Mouse (Mus musculus) cerebellum, adult 2 months (tissue): ENCODE measurements around the gene Spata13. TPM values are rescaled to one million over a fixed set of nuclear protein-coding genes. Genes with fewer than 3 reads are reported as not detected.

Experiments used
- DNase-seq, 2 experiments: peaks; one replicate each; pipeline ENCODE4 v3.0.0; 2021
- H3K27ac ChIP-seq: fragments of 200-500 bp; 2 replicates; pipeline ENCODE4 v1.5.1; 2012; ENCODE audit warnings: low read length, control low read depth, inconsistent platforms; ENCODE audit not compliant: insufficient read depth
- H3K27me3 ChIP-seq: fragments of 200-500 bp; 2 replicates; pipeline ENCODE4 v1.6.1; 2012; ENCODE audit warnings: inconsistent platforms, mild to moderate bottlenecking, low read length, moderate library complexity; ENCODE audit not compliant: control insufficient read depth, insufficient read depth
- H3K4me1 ChIP-seq: fragments of 200-500 bp; 2 replicates; pipeline ENCODE4 v1.6.1; 2011; ENCODE audit warnings: low read length; ENCODE audit not compliant: control insufficient read depth, insufficient read depth
- H3K4me3 ChIP-seq: fragments of 200-500 bp; replicated peaks from 2 replicates; pipeline ENCODE3; 2011; ENCODE audit warnings: mild to moderate bottlenecking, low read depth, low read length, control low read depth; ENCODE audit not compliant: insufficient read depth
- CTCF ChIP-seq: fragments of 200-500 bp; IDR thresholded peaks from 2 replicates; pipeline ENCODE4 v1.5.1; 2011; ENCODE audit warnings: low read depth, mild to moderate bottlenecking, control low read depth, low read length, moderate library complexity, borderline replicate concordance; ENCODE audit not compliant: insufficient read depth
- POLR2A ChIP-seq: fragments of 200-500 bp; IDR thresholded peaks from 2 replicates; pipeline ENCODE4 v1.6.1; 2011; ENCODE audit warnings: low read length, control low read depth, borderline replicate concordance; ENCODE audit not compliant: insufficient read depth
- WGBS: fragments of 180-500 bp; shearing (Covaris S2); methylation state at CpG from one replicate; pipeline ENCODE4 v1.1.7; 2018; 5-methylcytosine and 5-hydroxymethylcytosine counted together
- polyA plus RNA-seq: library from polyadenylated mRNA; depleted of rRNA; stranded (reverse); fragments of >200 nt; gene quantifications from 2 replicates; pipeline ENCODE4 v1.2.3, GENCODE M21; 2012

The Spata13 gene
- polyA plus RNA-seq, 1 experiment, result 5.7 TPM

DNA sequence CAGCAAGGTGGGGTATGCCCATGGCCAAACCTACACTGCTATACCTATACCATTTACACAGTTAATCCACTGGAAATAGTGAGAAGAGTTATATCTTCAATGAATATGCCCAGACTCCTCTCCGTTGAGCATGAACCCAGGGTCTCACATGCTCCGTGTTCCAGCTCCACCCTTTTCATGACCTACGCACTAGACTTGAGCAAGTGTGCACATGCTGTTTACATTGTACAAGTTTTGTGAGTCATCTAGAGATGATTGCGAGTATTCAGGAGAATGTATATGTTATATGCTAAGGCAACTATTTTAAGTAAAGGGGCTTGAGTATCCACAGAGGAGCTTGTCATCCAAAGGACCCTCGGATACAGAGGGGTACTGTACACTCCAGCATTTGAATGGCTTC, 77.4 kb downstream of the Spata13 start:
- no peak overlapping the region for H3K4me3 ChIP-seq
- no peak overlapping the region for H3K27ac ChIP-seq
- H3K27me3 ChIP-seq, result no peaks in the 10 kb centered on the region
- no peak for TF ChIP-seq CTCF
- TF ChIP-seq POLR2A, result no peak
- H3K4me1 ChIP-seq, result peaks cover 6% of the 10 kb centered on the region; the same call in 1 of the 2 replicates
- 98% methylated on average over 5 of the region's 5 CpGs for WGBS
- DNase-seq, result no peak

DNA sequence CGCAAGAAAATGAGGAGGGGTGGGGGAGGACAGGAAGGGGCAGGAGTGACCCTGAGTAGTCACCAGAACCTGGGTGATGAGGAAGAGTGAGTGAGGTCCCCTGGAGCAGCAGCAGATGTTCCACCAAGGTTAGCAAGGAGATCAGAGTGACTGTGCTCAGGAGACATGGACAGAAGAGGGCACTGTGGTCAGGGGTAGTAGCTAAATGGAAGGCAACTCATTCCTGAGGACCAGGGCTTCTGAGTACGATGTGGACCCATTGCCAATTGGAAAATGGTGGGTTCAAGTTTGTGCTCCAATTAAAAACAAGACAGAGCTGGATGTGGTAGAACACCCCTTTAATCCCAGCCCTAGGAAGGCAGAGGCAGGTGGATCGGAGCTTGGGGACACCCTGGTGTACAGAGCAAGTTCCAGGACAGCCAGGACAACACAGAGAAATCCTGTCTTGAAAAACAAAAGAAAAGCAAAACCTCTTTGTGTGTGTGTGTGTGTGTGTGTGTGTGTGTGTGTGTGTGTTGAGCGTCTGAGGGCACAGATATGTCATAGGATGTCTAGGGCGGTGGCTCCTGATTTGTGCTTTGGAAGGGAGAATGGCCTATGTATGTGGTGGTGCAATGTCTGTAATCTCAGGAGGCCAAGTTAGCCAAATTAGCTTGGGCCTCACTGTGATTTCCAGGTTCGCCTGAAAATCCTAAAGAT, 77.9 kb downstream of the Spata13 start:
- 92% methylated on average over 6 of the region's 6 CpGs for WGBS
- H3K4me3 ChIP-seq, result no peak overlapping the region
- TF ChIP-seq CTCF (peak; percentile 42; the same call in 1 of the 2 replicates), POLR2A (no peak)
- DNase-seq, result no peak
- no peaks in the 10 kb centered on the region for H3K27me3 ChIP-seq
- H3K4me1 ChIP-seq, result peaks cover 2% of the 10 kb centered on the region; the same call in 1 of the 2 replicates
- H3K27ac ChIP-seq, result no peak overlapping the region

- Histone ChIP-seq H3K27ac (no peak overlapping the region), H3K27me3 (no peaks in the 10 kb centered on the region), H3K4me1 (no peaks in the 10 kb centered on the region), H3K4me3 (no peak overlapping the region)
- TF ChIP-seq CTCF (no peak), POLR2A (no peak)
- 90% methylated on average over 11 of the region's 11 CpGs for WGBS
- DNase-seq, result no peak
These were observed 78.6 kb downstream of the Spata13 start for GRCm38 (mm10) chr14:60712289-60712830.

GRCm38 (mm10) chr14:60715686-60716085, 81.9 kb downstream of the Spata13 start:
- 91% methylated on average over 5 of the region's 5 CpGs for WGBS
- TF ChIP-seq POLR2A (no peak), CTCF (no peak)
- Histone ChIP-seq H3K27me3 (no peaks in the 10 kb centered on the region), H3K27ac (no peak overlapping the region), H3K4me1 (no peaks in the 10 kb centered on the region), H3K4me3 (no peak overlapping the region)
- DNase-seq, result no peak

- H3K4me3 ChIP-seq, result no peak overlapping the region
These were observed 87.5 kb downstream of the Spata13 start for GRCm38 (mm10) chr14:60721304-60721703.

DNA sequence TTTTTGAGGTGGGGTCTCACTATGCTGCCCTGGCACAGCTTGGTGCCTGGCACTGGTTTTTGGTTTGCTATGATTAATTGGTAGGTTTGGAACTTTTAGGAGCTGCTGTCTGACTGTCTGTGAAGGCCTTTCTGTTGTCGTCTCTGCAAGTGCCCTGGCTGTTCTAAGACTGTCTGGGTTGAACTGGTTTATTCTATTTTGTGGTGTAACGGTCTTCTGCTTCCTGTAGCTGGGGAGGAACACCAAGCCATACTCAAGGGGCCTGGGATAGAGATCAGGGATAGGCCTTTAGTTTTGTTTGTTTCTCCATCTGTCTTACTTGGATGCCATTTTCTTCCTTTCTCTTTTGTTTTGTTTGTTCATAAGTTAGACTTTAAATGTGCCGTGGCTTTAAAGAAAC, 88.1 kb downstream of the Spata13 start:
- Histone ChIP-seq H3K4me3 (no peak overlapping the region), H3K27ac (no peak overlapping the region)

More at GRCm38 (mm10) chr14:60721304-60721703, 87.5 kb downstream of the Spata13 start:
- H3K27me3 ChIP-seq, result no peaks in the 10 kb centered on the region
- no peak overlapping the region for H3K27ac ChIP-seq
- TF ChIP-seq CTCF (no peak), POLR2A (no peak)
- DNase-seq, result no peak
- WGBS, result 73% methylated on average over 8 of the region's 8 CpGs
- H3K4me1 ChIP-seq, result peaks cover 3% of the 10 kb centered on the region

DNA sequence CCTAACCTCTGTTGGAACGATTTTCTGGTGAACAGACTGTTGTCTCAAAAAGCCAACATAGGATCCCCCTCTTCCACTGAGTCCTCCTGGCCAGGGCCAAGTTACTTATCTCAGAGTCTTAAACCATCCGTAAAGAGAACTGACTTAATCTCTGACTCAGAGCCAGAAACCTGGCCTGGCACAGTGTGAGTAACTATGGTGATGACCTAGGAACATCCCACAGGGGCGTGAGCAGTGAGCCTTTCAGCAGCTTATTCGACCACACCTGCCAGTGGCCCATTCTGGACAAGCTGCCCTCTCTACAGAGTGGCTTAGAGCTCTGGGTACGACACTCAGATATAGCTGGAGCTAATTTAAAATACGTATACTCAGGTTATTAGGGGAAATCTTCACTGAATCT, 92.3 kb downstream of the Spata13 start:
- H3K4me3 ChIP-seq, result no peak overlapping the region
- H3K27ac ChIP-seq, result no peak overlapping the region
- DNase-seq, result peak; percentile 25 to 52
- WGBS, result 29% methylated on average over 6 of the region's 6 CpGs
- H3K4me1 ChIP-seq, result peaks cover 7% of the 10 kb centered on the region
- TF ChIP-seq CTCF (no peak), POLR2A (no peak)
- no peaks in the 10 kb centered on the region for H3K27me3 ChIP-seq

More for the DNA sequence above, 88.1 kb downstream of the Spata13 start:
- TF ChIP-seq POLR2A (no peak), CTCF (no peak)
- peaks cover 7% of the 10 kb centered on the region for H3K4me1 ChIP-seq
- no peaks in the 10 kb centered on the region for H3K27me3 ChIP-seq
- WGBS, result 79% methylated on average over 3 of the region's 3 CpGs
- DNase-seq, result no peak

GRCm38 (mm10) chr14:60727130-60727529, 93.3 kb downstream of the Spata13 start:
- Histone ChIP-seq H3K27me3 (no peaks in the 10 kb centered on the region), H3K27ac (no peak overlapping the region), H3K4me3 (no peak overlapping the region), H3K4me1 (peaks cover 7% of the 10 kb centered on the region)
- no peak for DNase-seq
- WGBS, result 90% methylated on average over 4 of the region's 4 CpGs
- TF ChIP-seq CTCF, result no peak
- no peak for TF ChIP-seq POLR2A
